Mouse (Mus musculus) heart, postnatal 25 days (tissue): ENCODE measurements around the gene Olfr275. TPM values are rescaled to one million over a fixed set of nuclear protein-coding genes. Genes with fewer than 3 reads are reported as not detected.
"Not testable (repeated sequence)": the region's sequence is repeated elsewhere in the genome, so short reads cannot be mapped to it uniquely, and the experiment has no call there.

Experiments used
- DNase-seq: peaks from one replicate; pipeline ENCODE4 v3.0.0; 2022; ENCODE audit warnings: low spot score
- intact Hi-C: fragments of 180-260 bp; cut with DNase I; formaldehyde crosslinking; loops from one replicate; pipeline ENCODE4 v1.15.1; 2025
- total RNA-seq, 2 experiments: library from RNA; stranded (reverse); gene quantifications; 2 replicates each; pipeline ENCODE4 v1.2.3; 2021

Olfr275 gene
- not detected for total RNA-seq

GRCm38 (mm10) chr4:52814304-52814703, at the start of gene Olfr275:
Gene Olfr275 (plus strand): TSS chr4:52814604.
- no peak for DNase-seq
- intact Hi-C loops, result no loop called here

GRCm38 (mm10) chr4:52765612-52766011, 48.8 kb upstream of the Olfr275 start:
- DNase-seq, result no peak
- intact Hi-C loops, result no loop called here

- DNase-seq, result no peak
Measured at GRCm38 (mm10) chr4:52772186-52772585, 42.2 kb upstream of the Olfr275 start.

GRCm38 (mm10) chr4:52800013-52800412, 14.4 kb upstream of the Olfr275 start:
- DNase-seq, result no peak
- intact Hi-C loops, result no loop called here

More at GRCm38 (mm10) chr4:52772186-52772585, 42.2 kb upstream of the Olfr275 start:
- intact Hi-C loops, result no loop called here

DNA sequence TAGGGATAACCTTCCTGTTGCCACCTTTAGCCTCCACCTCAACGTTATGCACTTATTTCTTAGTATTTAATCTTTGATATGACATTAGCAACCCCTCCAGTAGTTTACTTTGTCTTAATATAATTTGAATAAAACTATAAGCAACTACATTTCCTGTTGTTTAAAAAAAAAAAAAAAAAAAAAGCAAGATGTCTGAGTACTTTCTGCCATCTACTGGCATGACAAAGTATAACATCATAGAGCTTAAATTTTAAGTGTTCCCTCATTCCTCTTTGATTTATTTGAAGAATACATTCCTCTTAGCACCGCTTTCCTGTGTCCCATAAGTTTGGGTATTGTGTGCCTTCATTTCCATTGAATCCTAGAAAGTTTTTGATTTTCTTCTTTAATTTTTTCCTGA, 2.5 kb upstream of the Olfr275 start:
- DNase-seq, result no peak
- intact Hi-C loops, result no loop called here

- intact Hi-C loops, result no loop called here
- no peak for DNase-seq
Measured at GRCm38 (mm10) chr4:52821375-52821774, 7.0 kb downstream of the Olfr275 start.

DNA sequence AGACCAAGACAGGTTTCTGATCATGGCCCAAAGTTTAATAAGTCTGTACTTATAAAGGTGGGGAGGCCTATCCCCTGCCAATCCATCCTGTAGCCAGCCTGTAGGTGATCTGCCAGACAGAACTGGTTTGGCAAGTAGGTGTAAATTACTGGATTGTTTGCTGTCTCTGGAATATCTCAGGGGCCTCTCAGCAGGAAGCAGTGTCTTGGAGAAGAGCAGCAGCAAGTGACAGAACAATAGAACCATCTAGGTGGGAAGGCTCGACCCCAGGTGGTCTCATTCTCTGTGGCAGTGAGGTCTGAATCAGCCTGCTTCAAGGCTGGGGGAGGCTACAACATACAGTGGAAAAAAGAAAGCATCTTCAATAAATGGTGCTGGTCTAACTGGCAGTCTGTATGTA, 31.0 kb downstream of the Olfr275 start:
- DNase-seq, intact Hi-C loops: not testable (repeated sequence)

DNA sequence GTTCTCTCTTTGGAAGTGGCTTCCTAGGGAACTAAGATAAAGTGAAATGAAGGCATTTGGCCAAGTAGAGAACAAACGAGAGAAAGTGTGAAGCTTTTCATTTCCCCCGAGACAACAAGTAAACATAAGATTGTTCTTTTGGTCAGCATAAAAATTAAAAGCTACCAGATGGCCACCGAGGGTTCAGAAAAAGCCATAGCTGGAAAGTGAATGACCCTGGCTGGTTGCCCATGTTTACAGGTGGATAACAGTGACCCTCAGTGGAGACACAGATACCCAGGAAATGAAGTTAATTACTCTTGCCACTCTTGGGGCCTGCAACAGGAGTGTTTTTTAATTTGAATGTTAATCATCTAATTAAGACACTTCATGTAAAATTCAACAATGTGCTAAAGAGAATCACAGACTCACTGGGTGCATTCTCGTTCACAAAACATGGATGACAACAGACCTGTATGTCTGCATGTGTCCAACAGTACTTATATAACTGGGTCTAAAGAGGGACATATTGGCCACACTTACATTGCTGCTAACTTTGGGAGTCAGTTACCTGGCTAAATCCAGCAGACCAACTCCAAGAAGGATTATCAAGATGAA, 34.7 kb downstream of the Olfr275 start:
- intact Hi-C loops, result no loop called here
- no peak for DNase-seq

- intact Hi-C loops, result no loop called here
- no peak for DNase-seq
Measured at GRCm38 (mm10) chr4:52849672-52850071, 35.3 kb downstream of the Olfr275 start.

DNA sequence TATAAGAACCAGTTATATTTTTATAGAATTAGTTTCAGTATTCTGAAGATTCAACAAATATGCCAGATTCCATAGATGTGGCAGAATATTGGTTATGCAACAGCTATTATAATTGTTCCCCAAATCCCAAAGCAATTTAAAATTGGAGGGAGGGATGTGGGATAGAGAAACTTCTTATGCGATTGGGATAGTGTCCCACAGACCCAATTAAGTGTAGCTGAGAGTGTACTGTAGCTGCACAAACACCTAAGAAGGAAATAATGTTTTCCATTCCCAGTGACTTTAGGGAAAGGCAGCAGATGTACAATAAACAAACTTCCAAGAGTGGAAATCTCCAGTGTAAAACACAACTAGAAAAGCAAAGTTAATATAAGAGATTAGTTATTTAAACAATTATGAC, 44.7 kb downstream of the Olfr275 start, which contains the start of gene Olfr273:
Gene Olfr273 (minus strand): TSS at position 101 of the 400 bp plus-strand sequence.
- intact Hi-C loops, result no loop called here
- no peak for DNase-seq

GRCm38 (mm10) chr4:52864156-52864555, 49.8 kb downstream of the Olfr275 start:
- intact Hi-C loops, result no loop called here
- no peak for DNase-seq

Other genes with a start within 250 kb of the Olfr275 start
- not detected for gene Toporsl, start 218.3 kb upstream of the Olfr275 start, total RNA-seq
- not detected for gene Olfr273, start 44.6 kb downstream of the Olfr275 start, total RNA-seq
- not detected for gene Olfr272, start 104.6 kb downstream of the Olfr275 start, total RNA-seq
- not detected for gene Olfr270, start 149.9 kb downstream of the Olfr275 start, total RNA-seq
- not detected for gene Nipsnap3a, start 174.7 kb downstream of the Olfr275 start, total RNA-seq
- 1 to 10 TPM; 4.0 to 4.1 TPM for gene Nipsnap3b, start 197.3 kb downstream of the Olfr275 start, total RNA-seq